Mouse (Mus musculus) myocyte (in vitro differentiated cells): Measurements from ENCODE around the gene Hormad2. TPM values are rescaled to one million over a fixed set of nuclear protein-coding genes. Genes with fewer than 3 reads are reported as not detected.

Experiments
- H3K27me3 ChIP-seq: one replicate; pipeline ENCODE4 v1.6.1; 2011; ENCODE audit not compliant: control insufficient read depth, insufficient read depth, insufficient read length
- H3K36me3 ChIP-seq: one replicate; pipeline ENCODE4 v1.6.1; 2011; ENCODE audit not compliant: control insufficient read depth, insufficient read depth
- H3K4me2 ChIP-seq: one replicate; pipeline ENCODE4 v1.6.1; 2011; ENCODE audit warnings: low read depth, control low read depth
- H3K4me3 ChIP-seq: one replicate; pipeline ENCODE4 v1.5.1; 2011; ENCODE audit warnings: mild to moderate bottlenecking, control low read depth, moderate library complexity
- H3K79me2 ChIP-seq: one replicate; pipeline ENCODE4 v1.6.1; 2011; ENCODE audit not compliant: control insufficient read depth, insufficient read depth
- H3ac ChIP-seq: one replicate; pipeline ENCODE4 v1.6.1; 2011; ENCODE audit not compliant: control insufficient read depth, insufficient read length
- CEBPB ChIP-seq: IDR thresholded peaks from 2 replicates; pipeline ENCODE4 v1.6.1; 2011; ENCODE audit warnings: mild to moderate bottlenecking, moderate library complexity; ENCODE audit not compliant: poor library complexity, insufficient read depth, severe bottlenecking
- E2F4 ChIP-seq: IDR thresholded peaks from one replicate; pipeline ENCODE4 v1.6.1; 2011; ENCODE audit warnings: mild to moderate bottlenecking, control low read depth, moderate library complexity; ENCODE audit not compliant: insufficient read depth
- MAX ChIP-seq: IDR thresholded peaks from one replicate; pipeline ENCODE4 v1.6.1; 2011; ENCODE audit warnings: low read depth, mild to moderate bottlenecking, control low read depth
- MYOD1 ChIP-seq, 3 experiments: IDR thresholded peaks; one replicate each; pipeline ENCODE4 v1.6.1; 2011; ENCODE audit warnings: control low read depth in 2 of 3, low read depth in 2 of 3, mild to moderate bottlenecking in 2 of 3, moderate library complexity in 1 of 3; ENCODE audit not compliant: insufficient read length in 2 of 3, control insufficient read depth in 1 of 3
- MYOG ChIP-seq, 3 experiments: IDR thresholded peaks; one replicate each; pipeline ENCODE4 v1.6.1; 2011; ENCODE audit warnings: control low read depth in 2 of 3, low read depth in 2 of 3, mild to moderate bottlenecking in 2 of 3; ENCODE audit not compliant: insufficient read length in 2 of 3, control insufficient read depth in 1 of 3, insufficient read depth in 1 of 3
- POLR2A ChIP-seq: IDR thresholded peaks from one replicate; pipeline ENCODE4 v1.6.1; 2011; ENCODE audit warnings: low read depth, mild to moderate bottlenecking, control low read depth, moderate library complexity; ENCODE audit not compliant: insufficient read length
- POLR2AphosphoS2 ChIP-seq: IDR thresholded peaks from one replicate; pipeline ENCODE4 v1.6.1; 2011; ENCODE audit warnings: low read depth, control low read depth; ENCODE audit not compliant: insufficient read length
- REST ChIP-seq: IDR thresholded peaks from one replicate; pipeline ENCODE4 v1.6.1; 2011; ENCODE audit warnings: mild to moderate bottlenecking, control low read depth, moderate library complexity; ENCODE audit not compliant: insufficient read depth, insufficient read length
- SRF ChIP-seq: IDR thresholded peaks from one replicate; pipeline ENCODE4 v1.6.1; 2011; ENCODE audit warnings: low read depth; ENCODE audit not compliant: control insufficient read depth, insufficient read length
- TCF12 ChIP-seq: IDR thresholded peaks from one replicate; pipeline ENCODE4 v1.6.1; 2011; ENCODE audit warnings: mild to moderate bottlenecking, control low read depth; ENCODE audit not compliant: poor library complexity, insufficient read depth, severe bottlenecking
- TCF3 ChIP-seq: IDR thresholded peaks from one replicate; pipeline ENCODE4 v1.6.1; 2011; ENCODE audit warnings: low read depth, control low read depth; ENCODE audit not compliant: insufficient read length
- USF1 ChIP-seq: IDR thresholded peaks from one replicate; pipeline ENCODE4 v1.6.1; 2011; ENCODE audit warnings: low read depth, mild to moderate bottlenecking, control low read depth, moderate library complexity
- polyA plus RNA-seq: library from polyadenylated mRNA; unstranded; fragments of >200 nt; fragmentation: generic; extraction: Trizol; gene quantifications from one replicate; pipeline ENCODE4 v1.2.1, GENCODE M21; 2012; ENCODE audit warnings: missing spikeins

The Hormad2 gene
- polyA plus RNA-seq, 1 experiment: 0.10 TPM

DNA sequence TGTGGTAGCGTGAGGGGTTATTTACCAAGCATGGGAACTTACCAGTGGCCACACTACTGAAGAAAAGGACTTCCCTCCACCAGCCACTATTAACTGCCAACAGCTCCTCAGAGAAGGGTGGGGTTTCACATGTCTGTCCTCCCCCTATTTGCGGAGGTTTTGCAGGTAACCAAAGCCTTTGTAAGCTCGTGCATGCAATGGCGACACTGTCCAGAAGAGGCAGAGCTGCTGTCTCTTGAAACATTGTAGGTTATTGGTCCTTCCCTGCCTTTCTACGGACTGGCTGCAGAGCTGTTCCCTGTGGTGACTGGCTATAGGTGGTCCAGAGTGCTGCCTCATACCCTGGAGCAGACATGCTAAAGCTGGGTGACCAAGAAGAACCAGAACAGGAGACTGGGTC lies 28.2 kb upstream of the Hormad2 start:
- H3K79me2 ChIP-seq: no peaks in the 10 kb centered on the region
- no peak overlapping the region for H3K4me3 ChIP-seq
- H3K36me3 ChIP-seq: no peaks in the 10 kb centered on the region
- no peak for TF ChIP-seq TCF3
- H3ac ChIP-seq: no peak overlapping the region
- no peak overlapping the region for H3K4me2 ChIP-seq
- H3K27me3 ChIP-seq: no peaks in the 10 kb centered on the region

GRCm38 (mm10) chr11:4467436-4467835 lies 26.5 kb upstream of the Hormad2 start:
- no peak overlapping the region for H3K4me2 ChIP-seq
- no peaks in the 10 kb centered on the region for H3K27me3 ChIP-seq
- TF ChIP-seq REST (no peak), TCF3 (no peak), MYOD1 (IDR thresholded peaks at IDR 0.05; ENCODE audit: control insufficient read depth in 1 of 3, insufficient read length in 2 of 3, low read depth in 2 of 3) (no peak), MYOG (IDR thresholded peaks at IDR 0.05; ENCODE audit: control insufficient read depth in 1 of 3, insufficient read depth in 1 of 3, insufficient read length in 2 of 3, low read depth in 2 of 3) (no peak), E2F4 (no peak), MAX (no peak), POLR2A (no peak), USF1 (no peak), CEBPB (no peak), SRF (no peak), POLR2AphosphoS2 (no peak), TCF12 (no peak)
- no peaks in the 10 kb centered on the region for H3K79me2 ChIP-seq
- H3ac ChIP-seq: no peak overlapping the region
- H3K4me3 ChIP-seq: no peak overlapping the region
- H3K36me3 ChIP-seq: no peaks in the 10 kb centered on the region

DNA sequence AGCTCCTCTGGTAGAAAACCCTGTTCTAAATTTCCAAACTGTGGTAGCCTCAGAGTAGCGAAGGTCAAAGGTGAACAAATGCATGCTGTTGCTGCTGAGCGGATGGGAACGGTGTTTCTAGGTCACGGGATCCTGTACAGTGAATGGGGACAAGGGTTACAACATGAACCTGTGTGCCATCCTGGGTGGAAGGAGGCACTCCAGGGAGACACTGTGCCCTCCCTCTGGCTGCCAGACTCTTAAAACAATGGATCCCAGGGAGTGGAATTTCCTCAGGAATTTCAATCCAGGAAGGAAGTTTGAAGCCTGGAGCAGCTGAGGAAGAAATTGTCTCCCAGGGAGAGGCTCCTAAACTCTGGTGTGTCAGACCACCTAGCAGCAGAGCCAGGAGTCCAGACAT lies 25.3 kb upstream of the Hormad2 start:
- Histone ChIP-seq H3K4me3 (no peak overlapping the region), H3K4me2 (no peak overlapping the region), H3K79me2 (no peaks in the 10 kb centered on the region), H3K36me3 (no peaks in the 10 kb centered on the region), H3ac (no peak overlapping the region), H3K27me3 (peaks cover 2% of the 10 kb centered on the region)
- no peak for TF ChIP-seq CEBPB
- TF ChIP-seq USF1: no peak
- TF ChIP-seq POLR2AphosphoS2: no peak

GRCm38 (mm10) chr11:4464616-4465015 lies 23.7 kb upstream of the Hormad2 start:
- H3ac ChIP-seq: no peak overlapping the region
- H3K36me3 ChIP-seq: no peaks in the 10 kb centered on the region
- H3K4me3 ChIP-seq: no peak overlapping the region
- TF ChIP-seq MYOG (IDR thresholded peaks at IDR 0.05; ENCODE audit: control insufficient read depth in 1 of 3, insufficient read depth in 1 of 3, insufficient read length in 2 of 3, low read depth in 2 of 3) (no peak), CEBPB (no peak), TCF12 (no peak), TCF3 (no peak), MYOD1 (IDR thresholded peaks at IDR 0.05; ENCODE audit: control insufficient read depth in 1 of 3, insufficient read length in 2 of 3, low read depth in 2 of 3) (no peak), POLR2AphosphoS2 (no peak), E2F4 (no peak), POLR2A (no peak), MAX (no peak), USF1 (no peak)
- no peaks in the 10 kb centered on the region for H3K79me2 ChIP-seq
- H3K27me3 ChIP-seq: peaks cover 11% of the 10 kb centered on the region
- H3K4me2 ChIP-seq: no peak overlapping the region

GRCm38 (mm10) chr11:4464186-4464585 lies 23.3 kb upstream of the Hormad2 start:
- no peak overlapping the region for H3K4me2 ChIP-seq
- H3K27me3 ChIP-seq: peaks cover 15% of the 10 kb centered on the region
- no peak for TF ChIP-seq E2F4
- no peak for TF ChIP-seq MYOG (IDR thresholded peaks at IDR 0.05; ENCODE audit: control insufficient read depth in 1 of 3, insufficient read depth in 1 of 3, insufficient read length in 2 of 3, low read depth in 2 of 3)
- no peak for TF ChIP-seq USF1
- TF ChIP-seq CEBPB: no peak
- no peak for TF ChIP-seq SRF
- TF ChIP-seq TCF3: no peak
- TF ChIP-seq MAX: no peak
- no peak for TF ChIP-seq REST
- no peak for TF ChIP-seq MYOD1 (IDR thresholded peaks at IDR 0.05; ENCODE audit: control insufficient read depth in 1 of 3, insufficient read length in 2 of 3, low read depth in 2 of 3)
- no peak for TF ChIP-seq TCF12
- no peak for TF ChIP-seq POLR2AphosphoS2
- TF ChIP-seq POLR2A: no peak
- no peak overlapping the region for H3ac ChIP-seq
- no peaks in the 10 kb centered on the region for H3K79me2 ChIP-seq
- no peak overlapping the region for H3K4me3 ChIP-seq
- no peaks in the 10 kb centered on the region for H3K36me3 ChIP-seq

- Histone ChIP-seq H3K27me3 (peaks cover 27% of the 10 kb centered on the region), H3K4me2 (no peak overlapping the region), H3ac (no peak overlapping the region), H3K79me2 (no peaks in the 10 kb centered on the region), H3K36me3 (no peaks in the 10 kb centered on the region), H3K4me3 (no peak overlapping the region)
- TF ChIP-seq E2F4 (no peak), REST (no peak), MAX (no peak), POLR2A (no peak), USF1 (no peak), MYOD1 (IDR thresholded peaks at IDR 0.05; ENCODE audit: control insufficient read depth in 1 of 3, insufficient read length in 2 of 3, low read depth in 2 of 3) (no peak), SRF (no peak), CEBPB (no peak), POLR2AphosphoS2 (no peak), TCF12 (no peak), TCF3 (no peak), MYOG (IDR thresholded peaks at IDR 0.05; ENCODE audit: control insufficient read depth in 1 of 3, insufficient read depth in 1 of 3, insufficient read length in 2 of 3, low read depth in 2 of 3) (no peak)
Observed at GRCm38 (mm10) chr11:4462868-4463267, 22.0 kb upstream of the Hormad2 start.
